In genomic region chr2:60086197-60086903, GRCm38 (mm10) we compare ENCODE assay signal across 11 mouse cellular contexts.
DNase-seq lines count a peak whose midpoint lies in the region; ATAC-seq and TF ChIP-seq lines count a peak whose summit lies in the region.
"Had no signal": no experiment of that assay in that cellular context is flagged by ENCODE, and none has a peak within 500 bp of the region (broad histone marks: within the 10 kb centered on the region; RNA-seq: fewer than 3 reads in every experiment).

No protein-coding gene starts in this region.

- H3K27ac ChIP-seq in liver, adult 2 months (replicated peaks; ENCODE audit: insufficient read depth, low read depth, low read length) = no peak overlapping the region
- H3K27ac ChIP-seq in midbrain, postnatal 0 days (ENCODE audit: low read depth, low read length) = no peak overlapping the region
- H3K27ac ChIP-seq in midbrain, embryonic 16.5 days (ENCODE audit: low read length) = no peak overlapping the region
- H3K27ac ChIP-seq: midbrain, embryonic 12.5 days had no signal

- no peak overlapping the region for H3K4me2 ChIP-seq in midbrain, postnatal 0 days (ENCODE audit: low read depth, low read length, poor library complexity, severe bottlenecking)
- H3K4me2 ChIP-seq in midbrain, embryonic 16.5 days (ENCODE audit: low read length) = no peak overlapping the region
- H3K4me2 ChIP-seq: midbrain, embryonic 12.5 days had no signal

- WGBS in liver, adult 2 months = 46% methylated on average over 8 of the region's 8 CpGs
- WGBS in midbrain, postnatal 0 days = 76% methylated on average over 8 of the region's 8 CpGs
- 83% methylated on average over 8 of the region's 8 CpGs for WGBS in midbrain, embryonic 16.5 days

- no peaks in the 10 kb centered on the region for H3K27me3 ChIP-seq in liver, adult 2 months (ENCODE audit: control insufficient read depth, insufficient read depth, low read length)
- H3K27me3 ChIP-seq in midbrain, postnatal 0 days (ENCODE audit: insufficient read depth, low read length) = no peaks in the 10 kb centered on the region
- no peaks in the 10 kb centered on the region for H3K27me3 ChIP-seq in midbrain, embryonic 16.5 days (ENCODE audit: control insufficient read depth, insufficient read depth, low read depth, low read length)
- H3K27me3 ChIP-seq: midbrain, embryonic 12.5 days had no signal

- H3K36me3 ChIP-seq in liver, adult 2 months (ENCODE audit: control insufficient read depth, insufficient read depth, low read length) = no peaks in the 10 kb centered on the region
- H3K36me3 ChIP-seq in midbrain, postnatal 0 days (ENCODE audit: insufficient read depth, low read length) = no peaks in the 10 kb centered on the region
- no peaks in the 10 kb centered on the region for H3K36me3 ChIP-seq in midbrain, embryonic 16.5 days (ENCODE audit: control insufficient read depth, insufficient read depth, low read length)
- H3K36me3 ChIP-seq: midbrain, embryonic 12.5 days had no signal

- no peak for TF ChIP-seq POLR2A in liver, adult 2 months (IDR thresholded peaks at IDR 0.05; ENCODE audit: extremely low read depth, insufficient read depth, low read length)

- no peak overlapping the region for H3K9ac ChIP-seq in liver, adult 2 months (ENCODE audit: low read depth, low read length)
- H3K9ac ChIP-seq in midbrain, postnatal 0 days (replicated peaks; ENCODE audit: low read length, poor library complexity, severe bottlenecking) = no peak overlapping the region
- H3K9ac ChIP-seq in midbrain, embryonic 16.5 days (ENCODE audit: low read depth, low read length) = no peak overlapping the region
- H3K9ac ChIP-seq: midbrain, embryonic 12.5 days had no signal

- H3K4me1 ChIP-seq in liver, adult 2 months (ENCODE audit: control insufficient read depth, insufficient read depth, low read length) = peaks cover 13% of the 10 kb centered on the region
- no peaks in the 10 kb centered on the region for H3K4me1 ChIP-seq in midbrain, postnatal 0 days (ENCODE audit: insufficient read depth, low read length)
- peaks cover 14% of the 10 kb centered on the region for H3K4me1 ChIP-seq in midbrain, embryonic 16.5 days (ENCODE audit: control insufficient read depth, insufficient read depth, low read length)

- no peak overlapping the region for H3K4me3 ChIP-seq in liver, adult 2 months (ENCODE audit: insufficient read depth, low read depth, low read length)
- H3K4me3 ChIP-seq in midbrain, postnatal 0 days (ENCODE audit: low read depth, low read length) = no peak overlapping the region
- H3K4me3 ChIP-seq in midbrain, embryonic 16.5 days (ENCODE audit: low read depth, low read length) = no peak overlapping the region
- H3K4me3 ChIP-seq: midbrain, embryonic 12.5 days had no signal

- TF ChIP-seq CTCF in liver, adult 2 months (IDR thresholded peaks at IDR 0.05; ENCODE audit: low read depth, low read length) = no peak
- no peak for TF ChIP-seq CTCF in midbrain, postnatal 0 days (IDR thresholded peaks at IDR 0.05)

- no peaks in the 10 kb centered on the region for H3K9me3 ChIP-seq in midbrain, postnatal 0 days (ENCODE audit: low read length)
- no peaks in the 10 kb centered on the region for H3K9me3 ChIP-seq in midbrain, embryonic 16.5 days (replicated peaks; ENCODE audit: control insufficient read depth, low read length, poor library complexity, severe bottlenecking)
- H3K9me3 ChIP-seq: midbrain, embryonic 12.5 days had no signal

- H3K79me2 ChIP-seq in liver, adult 2 months (ENCODE audit: control insufficient read depth, insufficient read depth, low read length) = peaks cover 17% of the 10 kb centered on the region

- peak; percentile 67 for ATAC-seq in monocyte, adult 5-6 weeks (replicated peaks; ENCODE audit: insufficient number of reproducible peaks, low FRiP score, low TSS enrichment, poor library complexity, severe bottlenecking)
- ATAC-seq in midbrain, postnatal 0 days (ENCODE audit: low FRiP score) = no peak
- no peak for ATAC-seq in midbrain, embryonic 16.5 days

- peak; percentile 64 for DNase-seq in liver, adult 2 months (ENCODE audit: extremely low read depth, low read depth, low spot score)
- DNase-seq in liver = no peak
- peak; percentile 49 for DNase-seq in brain, adult 2 months (ENCODE audit: low read depth, low spot score)
- DNase-seq in heart, postnatal 4 days = peak; percentile 45
- no peak for DNase-seq in midbrain, postnatal 0 days (ENCODE audit: low spot score)
- DNase-seq in urinary bladder, postnatal 10 days (ENCODE audit: low spot score) = no peak
- DNase-seq: right cerebral cortex, adult 18-20 months; thymus, postnatal 36 days had no signal

Comparison
In these comparisons a context has a peak if more than half of its experiments do, and no peak if none do; other contexts are left out.
1. DNase-seq: peak in liver, adult 2 months (single experiment), brain, adult 2 months (single experiment) and heart, postnatal 4 days (single experiment); none in liver (single experiment), midbrain, postnatal 0 days (single experiment) and urinary bladder, postnatal 10 days (single experiment).